Mouse (Mus musculus) T-helper 2 cell (primary cell): Measurements from ENCODE around the gene Dnah14.

Source experiments
- in situ Hi-C: fragments of 300-600 bp; cut with MboI, MseI; formaldehyde crosslinking; loops from one replicate; pipeline ENCODE4 v1.15.1; 2025; ENCODE audit warnings: high pct_unique_total_duplicates

The Dnah14 gene

GRCm38 (mm10) chr1:181589116-181589515 is 12.8 kb downstream of the Dnah14 start:
- in situ Hi-C loops = loop anchor here (5.0 kb wide), 1 partner anchor 48 kb away; no protein-coding TSS in a partner anchor

- in situ Hi-C loops = no loop called here
Observed at GRCm38 (mm10) chr1:181599376-181599775, 23.0 kb downstream of the Dnah14 start.

DNA sequence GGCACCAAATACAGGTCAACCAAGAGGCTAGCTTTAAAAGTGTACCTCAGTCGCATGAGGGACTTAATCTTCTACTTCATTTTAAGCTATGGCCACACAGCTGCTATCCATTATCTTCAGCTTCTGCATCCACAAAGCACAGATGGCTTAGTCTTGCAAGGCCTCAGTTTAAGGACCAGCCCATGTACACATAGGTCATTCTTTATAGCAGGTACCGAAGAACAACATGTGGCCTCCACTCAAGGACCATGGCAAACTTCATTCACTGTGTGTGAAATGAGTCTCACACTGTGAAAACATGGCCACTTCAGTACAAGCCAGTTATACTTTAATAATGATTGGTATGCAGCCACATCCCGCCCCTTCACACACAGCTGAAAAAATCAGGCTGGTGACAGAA is 34.8 kb downstream of the Dnah14 start:
- in situ Hi-C loops = no loop called here

DNA sequence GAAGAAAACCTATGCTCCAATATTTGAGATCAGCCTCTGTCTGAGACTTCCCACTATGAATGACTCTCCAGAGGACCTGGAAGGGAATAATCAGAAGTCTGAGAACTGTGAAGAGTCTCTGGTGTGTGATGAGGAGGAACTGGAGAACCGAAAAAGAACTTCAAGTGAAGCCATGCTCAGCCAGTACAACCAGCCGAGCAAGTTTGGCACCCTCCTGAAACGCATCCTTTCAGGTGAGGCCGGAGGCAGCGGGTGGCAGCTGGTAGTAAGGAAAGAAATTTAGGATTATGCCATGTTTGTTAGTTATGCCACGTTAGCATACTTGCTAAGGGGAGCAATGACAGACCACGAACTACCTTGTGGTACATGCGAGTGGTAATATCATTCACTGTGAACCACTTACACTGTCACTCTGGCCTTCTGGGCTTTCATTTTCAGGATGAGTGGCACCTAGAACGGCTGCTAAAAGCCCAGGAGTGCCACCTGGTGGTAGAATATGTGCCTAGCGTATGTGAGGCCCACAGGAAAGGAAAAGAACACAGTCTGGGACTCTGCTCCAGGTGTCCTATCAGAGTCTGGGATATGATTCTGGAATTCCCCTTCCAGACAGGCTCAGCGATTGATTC is 39.6 kb downstream of the Dnah14 start:
- in situ Hi-C loops = no loop called here

DNA sequence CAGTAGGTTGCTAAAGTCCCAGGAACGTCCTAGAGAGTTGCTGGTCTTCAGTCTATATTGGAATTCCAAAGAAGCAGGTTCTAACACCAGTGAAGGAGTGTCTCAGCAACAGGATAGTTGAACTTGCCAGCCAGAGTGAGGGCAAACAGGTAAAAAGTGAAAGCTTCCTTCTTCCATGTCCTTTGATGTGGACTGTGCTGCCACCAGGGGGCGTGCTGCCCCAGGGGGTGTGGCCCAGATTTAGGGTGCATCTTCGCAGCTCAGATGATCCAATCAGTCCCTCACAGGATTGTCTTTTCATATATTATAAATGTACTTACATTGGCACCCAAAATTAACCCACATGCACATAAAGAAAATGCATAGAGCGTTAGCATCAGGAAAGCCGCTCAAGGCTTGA is 41.0 kb downstream of the Dnah14 start:
- in situ Hi-C loops = no loop called here

GRCm38 (mm10) chr1:181623149-181623680 is 46.9 kb downstream of the Dnah14 start:
- in situ Hi-C loops = no loop called here

GRCm38 (mm10) chr1:181624876-181625275 is 48.5 kb downstream of the Dnah14 start:
- in situ Hi-C loops = no loop called here

DNA sequence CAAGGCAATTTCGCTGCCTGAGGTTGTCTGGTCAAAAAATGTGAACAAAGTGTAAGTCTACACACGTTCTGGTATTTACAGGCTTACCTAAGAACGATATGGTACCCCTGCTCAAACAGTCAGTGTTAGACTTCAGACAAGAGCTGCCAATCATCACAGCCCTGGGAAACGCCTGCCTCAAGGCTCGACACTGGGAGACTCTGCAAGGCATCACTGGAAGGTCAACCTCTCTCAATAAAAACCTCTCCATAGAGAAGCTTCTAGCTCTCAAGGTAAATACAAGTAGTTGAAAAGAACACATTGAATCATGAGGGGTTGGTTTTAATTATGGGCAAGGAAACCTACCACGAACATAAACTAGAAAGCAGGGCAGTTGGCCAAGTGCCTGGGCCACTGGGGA is 51.9 kb downstream of the Dnah14 start:
- in situ Hi-C loops = no loop called here

- in situ Hi-C loops = no loop called here
Observed at GRCm38 (mm10) chr1:181631371-181631770, 55.0 kb downstream of the Dnah14 start.

DNA sequence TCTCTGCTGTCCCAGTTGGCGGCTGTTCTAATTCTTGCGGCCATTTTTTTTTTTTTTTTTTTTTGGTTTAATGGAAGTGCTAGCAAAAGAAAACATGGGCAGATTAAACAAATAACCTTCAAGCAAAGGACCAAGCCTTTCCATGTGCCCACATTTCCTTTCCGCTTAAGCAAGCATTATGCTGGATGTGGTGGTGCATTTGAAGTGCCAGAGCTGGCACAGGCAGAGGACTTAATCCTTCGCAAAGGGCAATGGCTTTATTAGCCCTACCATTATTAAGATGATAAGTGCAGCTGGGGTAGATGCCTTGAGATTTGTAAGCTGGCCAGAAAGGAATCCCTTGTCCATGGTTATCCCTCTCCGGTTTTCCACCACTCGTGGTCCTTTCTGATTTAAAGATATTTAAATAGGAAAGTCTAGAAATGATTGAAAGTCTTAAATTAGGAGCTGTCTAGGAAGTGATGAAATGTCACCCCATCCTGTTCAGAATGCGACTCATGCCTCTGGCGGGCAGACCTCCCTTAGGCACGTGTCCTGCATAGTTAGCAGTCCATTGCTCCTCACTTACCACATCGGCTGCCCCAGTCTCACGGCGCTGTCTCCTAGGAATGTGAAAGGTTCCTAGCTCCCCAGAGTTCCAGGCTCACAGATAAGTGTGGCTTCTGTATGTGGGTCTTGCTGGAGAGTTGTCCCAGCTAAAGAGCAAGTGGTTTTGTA is 61.8 kb downstream of the Dnah14 start:
- in situ Hi-C loops = loop anchor here (5.0 kb wide), 1 partner anchor 51 kb away; no protein-coding TSS in a partner anchor

DNA sequence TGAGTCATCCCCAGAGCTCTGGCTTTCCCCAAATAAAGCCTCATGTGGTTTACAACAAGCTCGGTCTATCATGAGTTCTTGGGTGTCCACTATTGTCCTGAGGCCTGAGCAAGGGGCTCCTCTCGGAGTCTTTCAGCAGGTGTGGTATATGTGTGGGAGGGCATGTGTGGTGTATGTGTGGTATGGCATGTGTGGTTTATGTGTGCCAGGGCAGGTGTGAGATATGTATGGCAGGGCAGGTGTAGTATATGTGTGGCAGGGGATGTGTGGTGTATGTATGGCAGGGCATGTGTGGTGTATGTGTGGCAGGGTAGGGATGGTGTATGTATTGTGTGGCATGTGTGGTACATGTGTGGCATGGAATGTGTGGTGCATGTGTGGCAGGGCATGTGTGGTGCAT is 64.0 kb downstream of the Dnah14 start:
- in situ Hi-C loops = no loop called here

DNA sequence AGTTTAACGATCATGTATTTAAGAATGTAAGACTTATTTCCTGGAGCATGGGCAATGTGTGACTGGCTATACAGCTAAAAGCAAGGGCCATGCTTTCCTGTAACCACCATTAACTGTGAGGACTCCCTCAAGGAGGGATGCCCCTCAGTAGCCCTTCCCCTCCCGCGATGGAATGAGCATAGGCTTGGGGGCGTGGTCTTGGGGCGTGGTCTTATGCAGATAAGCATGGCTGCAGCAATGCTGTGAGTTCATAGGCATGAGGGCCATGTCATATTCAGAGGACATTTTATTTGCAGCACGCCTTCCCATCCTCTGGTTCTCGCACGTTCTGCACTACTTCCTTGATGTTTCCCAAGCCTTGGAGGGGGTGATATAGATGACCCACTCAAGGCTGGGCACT is 71.1 kb downstream of the Dnah14 start:
- in situ Hi-C loops = no loop called here

DNA sequence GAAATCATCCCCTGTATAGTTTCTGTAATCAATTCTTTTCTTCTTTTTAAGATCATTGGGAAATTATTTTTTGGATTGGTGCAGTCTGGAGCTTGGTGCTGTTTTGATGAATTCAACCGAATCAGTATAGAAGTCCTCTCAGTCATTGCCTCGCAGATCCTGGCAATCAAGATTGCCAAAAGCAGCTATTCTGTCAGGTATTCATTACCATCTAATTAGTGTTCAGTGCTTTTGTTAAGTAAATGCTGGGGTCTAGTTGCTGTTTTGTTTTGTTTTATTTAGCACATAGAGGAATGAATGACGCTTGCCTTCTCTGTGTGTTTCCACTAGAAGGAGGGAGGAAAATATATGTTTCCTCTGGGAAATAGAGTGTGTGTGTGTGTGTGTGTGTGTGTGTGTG is 77.1 kb downstream of the Dnah14 start:
- in situ Hi-C loops = loop anchor here (10.0 kb wide), 1 partner anchor 321 kb away; no protein-coding TSS in a partner anchor

DNA sequence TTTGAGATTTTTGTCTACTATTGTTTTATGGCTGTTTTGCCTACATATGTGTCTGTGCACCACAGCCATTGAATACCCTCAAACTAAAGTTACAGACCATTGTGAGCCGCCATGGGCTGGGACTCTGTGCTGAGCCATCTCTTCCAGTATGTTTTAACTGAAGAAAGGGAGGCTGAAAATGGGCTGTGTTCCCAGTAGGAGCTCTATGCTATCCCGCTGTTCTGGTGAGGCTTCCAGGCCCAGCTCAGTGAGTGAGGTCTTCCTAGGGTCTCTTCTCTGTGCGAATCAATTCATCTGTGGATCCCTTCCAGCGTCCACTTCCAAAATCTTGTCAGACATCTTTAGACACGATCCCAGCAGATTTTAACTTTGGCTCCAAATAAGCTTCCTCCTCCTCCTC is 80.1 kb downstream of the Dnah14 start:
- in situ Hi-C loops = loop anchor here (10.0 kb wide), 1 partner anchor 318 kb away; no protein-coding TSS in a partner anchor

DNA sequence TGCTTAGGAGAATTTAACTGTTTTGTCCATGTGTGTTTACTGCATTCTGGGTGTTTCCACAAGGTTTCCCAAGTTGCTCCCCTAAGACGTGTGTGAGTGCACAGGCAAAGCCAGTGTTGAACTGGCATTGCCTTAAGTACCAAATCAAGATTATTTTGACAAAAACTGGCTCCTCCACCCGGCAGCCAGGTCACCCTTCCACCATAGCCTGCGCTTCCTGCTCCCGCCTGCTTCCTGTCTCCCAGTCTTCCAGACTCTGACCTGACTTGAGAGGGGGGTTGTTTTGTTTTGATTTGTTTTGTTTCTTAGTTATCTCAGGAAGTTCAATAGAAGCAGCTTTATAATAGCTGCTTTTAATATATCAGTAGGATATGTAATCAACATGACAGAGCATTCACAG is 90.4 kb downstream of the Dnah14 start:
- in situ Hi-C loops = no loop called here

GRCm38 (mm10) chr1:181694729-181695498 is 118.6 kb downstream of the Dnah14 start:
- in situ Hi-C loops = no loop called here

DNA sequence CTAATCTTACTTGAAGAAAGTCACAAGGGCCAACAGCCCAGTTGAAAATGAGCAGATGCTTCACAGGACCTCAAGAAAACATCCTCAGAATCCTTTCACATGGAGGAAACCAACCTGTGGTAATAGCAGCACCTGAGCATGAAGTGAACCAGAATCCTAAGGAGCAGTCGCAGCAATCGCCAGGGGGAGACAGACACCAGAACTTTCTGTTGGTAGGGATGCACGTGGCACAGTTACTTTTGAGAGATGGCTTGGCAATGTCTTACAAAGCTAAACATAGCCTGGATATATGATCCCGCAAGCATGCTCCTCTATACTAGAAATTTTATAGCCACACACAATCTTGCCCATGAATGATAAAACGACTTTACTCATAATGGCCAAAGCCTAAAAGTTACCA is 152.3 kb downstream of the Dnah14 start:
- in situ Hi-C loops = no loop called here

DNA sequence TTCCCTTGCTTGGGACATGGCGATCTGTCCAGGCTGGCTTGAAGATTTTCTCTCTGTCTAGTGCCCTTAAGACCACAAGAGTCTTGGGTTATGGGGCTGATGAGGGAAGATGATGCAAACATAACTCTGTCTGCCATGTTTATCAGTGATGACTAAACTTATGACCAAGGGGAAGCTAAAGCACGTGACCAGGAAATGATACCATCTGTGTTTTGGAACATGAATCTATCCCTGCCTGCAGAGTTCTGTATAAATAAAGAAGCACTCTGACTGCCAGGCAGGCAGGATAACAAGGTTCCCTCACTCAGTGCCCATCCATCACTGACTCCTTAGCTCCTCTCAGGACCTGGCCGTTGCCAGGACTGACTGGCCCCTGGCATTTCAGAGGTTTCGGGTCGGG is 157.2 kb downstream of the Dnah14 start:
- in situ Hi-C loops = no loop called here

GRCm38 (mm10) chr1:181740259-181740658 is 163.9 kb downstream of the Dnah14 start:
- in situ Hi-C loops = no loop called here

GRCm38 (mm10) chr1:181742251-181742885 is 166.0 kb downstream of the Dnah14 start:
- in situ Hi-C loops = no loop called here

GRCm38 (mm10) chr1:181769392-181769791 is 193.0 kb downstream of the Dnah14 start:
- in situ Hi-C loops = loop anchor here (10.0 kb wide), 1 partner anchor 215 kb away; no protein-coding TSS in a partner anchor

GRCm38 (mm10) chr1:181771871-181772270 is 195.5 kb downstream of the Dnah14 start:
- in situ Hi-C loops = no loop called here
